Mouse (Mus musculus) megakaryocyte, embryonic 14.5 days (primary cell): Measurements from ENCODE around the gene Nelfe.

Experiments used
- FLI1 ChIP-seq: IDR thresholded peaks from 2 replicates; pipeline ENCODE4 v1.6.1; 2012; ENCODE audit warnings: low read length, inconsistent platforms, mixed read lengths
- GATA1 ChIP-seq: IDR thresholded peaks from 3 replicates; pipeline ENCODE4 v1.6.1; 2012; ENCODE audit warnings: mixed read lengths, low read length, inconsistent platforms, borderline replicate concordance

DNA sequence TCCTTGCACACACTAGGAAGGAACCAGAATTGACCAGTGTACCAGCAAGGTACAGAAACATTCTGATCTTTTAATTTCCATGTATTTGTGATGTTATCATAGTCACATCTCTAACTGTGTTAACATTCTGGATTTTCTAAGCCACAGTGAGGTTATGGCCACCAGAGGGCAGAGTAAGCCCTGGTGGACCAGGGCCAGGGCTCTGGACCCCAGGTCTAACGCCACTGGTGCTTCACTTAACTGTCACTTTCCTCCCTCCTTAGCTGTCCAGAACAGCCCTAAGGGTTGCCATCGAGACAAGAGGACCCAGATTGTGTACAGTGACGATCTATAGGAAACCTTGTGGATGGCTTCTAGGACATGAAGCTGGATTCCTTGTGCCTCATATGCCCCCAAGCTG is 5.6 kb downstream of the Nelfe start:
- no peak for TF ChIP-seq FLI1
- no peak; the same call in 2 of the 3 replicates for TF ChIP-seq GATA1
